Mouse (Mus musculus): ENCODE results near the gene Dlg2.

The Dlg2 gene

DNA sequence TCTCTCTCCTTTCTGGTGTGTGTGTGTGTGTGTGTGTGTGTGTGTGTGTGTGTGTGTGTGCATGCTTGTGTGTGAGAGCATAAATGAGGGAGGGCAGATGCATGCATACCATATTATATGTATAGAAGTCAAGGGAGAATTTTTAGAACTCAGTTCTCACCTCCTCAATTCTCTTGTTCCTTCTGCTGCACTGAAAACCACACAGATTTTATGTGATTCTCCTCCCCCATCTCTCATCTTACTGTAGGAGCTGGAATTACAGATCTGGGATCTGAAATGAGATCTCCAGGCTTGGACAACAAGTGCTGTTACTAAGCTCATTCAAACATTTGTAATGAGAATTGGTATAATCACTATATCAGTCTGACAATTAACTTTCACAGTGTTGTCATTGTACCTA lies 1081.1 kb downstream of the Dlg2 start:
- no peak for DNase-seq (ENCODE audit: extremely low spot score, low read depth, low spot score)

- no peak for DNase-seq (ENCODE audit: extremely low spot score, low read depth, low spot score)
Measured at GRCm38 (mm10) chr7:91567423-91567822, 1091.0 kb downstream of the Dlg2 start.

DNA sequence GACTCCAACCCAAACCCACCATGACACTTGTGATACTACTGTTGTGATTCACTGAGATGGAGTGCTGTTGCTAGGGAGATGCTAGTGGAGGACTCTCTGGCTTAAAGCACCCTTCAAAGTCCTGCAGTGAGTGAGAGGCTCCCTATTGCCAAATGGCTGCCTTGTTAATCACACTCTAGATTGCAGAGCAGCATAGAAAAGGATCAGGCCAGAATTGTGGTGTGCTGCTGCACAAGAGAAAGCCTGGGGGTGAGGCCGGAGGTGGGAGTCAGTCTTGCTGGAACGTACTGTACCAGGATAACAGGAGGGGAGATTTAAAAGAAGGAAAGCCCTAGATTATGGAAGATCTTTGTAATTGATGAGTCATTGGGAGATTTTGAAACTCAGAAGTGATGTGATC lies 1094.5 kb downstream of the Dlg2 start:
- no peak for DNase-seq (ENCODE audit: extremely low spot score, low read depth, low spot score)

DNA sequence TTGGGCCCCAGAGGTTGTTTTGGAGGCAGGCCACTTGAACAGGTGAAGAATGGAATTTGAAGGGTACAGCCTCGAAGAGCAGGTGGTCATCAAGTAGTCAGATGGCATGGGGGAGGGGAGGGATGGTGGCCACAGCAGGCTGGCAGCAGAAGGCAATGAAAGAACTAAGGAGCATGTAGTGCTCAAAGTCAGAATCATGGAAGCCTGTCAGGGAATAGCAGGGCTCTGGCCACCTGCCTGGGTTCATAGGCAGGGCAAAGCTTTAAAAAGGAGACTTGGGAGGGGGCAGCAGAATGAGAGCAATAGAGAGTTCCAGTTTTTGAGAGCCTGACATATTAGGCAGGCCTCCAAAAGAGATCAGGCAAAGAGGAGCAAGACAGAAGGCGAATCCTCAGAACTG lies 1096.2 kb downstream of the Dlg2 start:
- no peak for DNase-seq (ENCODE audit: extremely low spot score, low read depth, low spot score)

- no peak for DNase-seq (ENCODE audit: extremely low spot score, low read depth, low spot score)
Measured at GRCm38 (mm10) chr7:91573321-91573720, 1096.8 kb downstream of the Dlg2 start.

DNA sequence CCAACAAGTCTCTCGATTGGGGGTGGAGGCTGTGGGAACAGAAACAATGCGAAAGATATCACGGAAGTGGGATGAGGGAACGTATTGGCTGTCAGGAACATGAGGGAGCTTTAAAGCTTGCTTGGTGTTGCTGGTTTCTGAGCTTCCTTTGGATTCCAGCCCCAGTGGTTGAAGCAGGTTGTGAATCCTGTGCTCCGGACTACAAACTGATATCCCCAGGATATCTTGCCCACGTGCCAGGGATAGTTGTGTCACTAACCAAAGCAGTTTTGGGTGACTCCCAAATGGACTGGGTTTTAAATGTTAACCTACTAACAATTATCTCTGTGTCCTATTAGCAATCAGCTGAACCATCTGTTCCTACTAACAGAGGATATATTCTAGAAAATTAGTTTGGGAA lies 1099.7 kb downstream of the Dlg2 start:
- no peak for DNase-seq (ENCODE audit: extremely low spot score, low read depth, low spot score)

DNA sequence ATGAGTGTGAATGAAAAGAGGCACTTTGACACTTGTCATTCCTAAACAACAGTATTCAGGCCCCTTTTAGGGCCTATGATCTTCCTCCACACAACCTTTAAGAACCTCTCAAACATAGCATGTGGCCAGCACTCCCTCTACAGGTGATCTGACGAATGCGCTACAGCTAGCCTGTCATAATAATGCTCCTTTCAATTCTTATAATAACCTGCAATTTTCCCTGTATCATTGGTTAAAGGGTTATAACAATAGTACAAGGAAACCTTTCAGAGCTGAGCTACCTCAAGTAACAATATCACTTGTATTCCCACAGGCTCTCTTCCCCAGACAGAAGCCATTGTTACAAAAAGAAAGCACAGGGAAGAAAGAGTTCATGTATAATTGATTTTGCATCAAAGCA lies 1105.7 kb downstream of the Dlg2 start:
- DNase-seq (ENCODE audit: extremely low spot score, low read depth, low spot score) = no peak

DNA sequence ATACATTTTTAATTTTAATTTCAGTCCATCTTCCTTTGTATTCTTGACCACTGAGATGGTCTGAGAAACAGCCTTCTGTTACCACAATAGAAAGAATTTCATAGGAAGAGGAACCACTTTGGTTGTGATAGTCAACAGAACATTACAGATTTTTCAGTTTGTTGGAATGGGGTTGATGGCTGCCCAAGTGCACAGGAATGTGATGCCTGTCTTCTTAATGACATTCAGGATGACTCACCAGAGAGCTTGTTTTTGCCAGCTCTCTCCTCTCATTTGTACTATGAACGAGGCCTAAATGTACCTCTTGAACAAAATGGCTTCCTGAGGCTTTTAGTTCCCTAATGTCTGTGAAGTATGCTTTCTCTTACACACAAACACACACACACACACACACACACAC lies 1107.1 kb downstream of the Dlg2 start:
- DNase-seq (ENCODE audit: extremely low spot score, low read depth, low spot score) = no peak

DNA sequence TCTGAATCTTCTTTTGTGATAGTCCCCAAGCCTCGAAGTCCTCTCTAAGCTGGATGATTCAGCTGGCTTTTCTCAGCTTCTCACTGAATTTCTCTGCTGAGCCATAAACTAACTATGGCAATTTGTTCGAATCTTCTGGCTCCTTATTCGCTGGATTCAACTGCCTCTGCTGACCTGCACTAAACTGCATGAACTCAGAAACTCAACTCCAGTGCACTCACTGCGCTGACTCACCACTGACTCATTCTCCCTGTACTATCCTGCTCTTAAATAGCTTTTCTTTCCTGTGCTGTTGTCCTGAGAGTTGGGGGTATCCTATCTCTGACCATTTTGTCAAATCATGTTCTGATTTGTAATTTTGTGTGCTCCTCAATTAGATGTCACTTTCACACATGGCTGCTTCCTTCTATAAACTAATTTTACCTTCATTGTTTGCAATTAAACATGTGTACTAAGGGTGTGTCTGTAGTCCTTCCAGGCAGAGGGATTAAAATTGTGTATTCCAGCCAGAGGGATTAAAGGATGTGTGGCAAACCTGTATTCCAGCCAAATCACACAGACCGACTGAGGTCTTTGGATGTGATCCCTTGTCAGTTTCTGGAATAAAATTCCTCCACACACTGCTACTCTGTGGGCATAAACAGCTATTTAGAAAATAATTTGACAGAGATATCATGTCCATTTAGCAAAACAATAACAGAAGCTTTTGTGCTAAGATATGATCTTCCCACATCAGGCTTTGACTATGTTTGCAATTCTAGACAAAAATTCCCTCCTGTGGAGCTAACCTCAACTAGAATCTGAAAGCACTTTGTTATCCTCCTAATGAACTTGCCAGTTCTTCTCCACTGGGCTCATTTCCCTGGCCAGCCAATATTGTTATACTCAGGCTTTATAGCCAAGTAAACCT lies 1115.0 kb downstream of the Dlg2 start:
- DNase-seq (ENCODE audit: extremely low spot score, low read depth, low spot score) = no peak

DNA sequence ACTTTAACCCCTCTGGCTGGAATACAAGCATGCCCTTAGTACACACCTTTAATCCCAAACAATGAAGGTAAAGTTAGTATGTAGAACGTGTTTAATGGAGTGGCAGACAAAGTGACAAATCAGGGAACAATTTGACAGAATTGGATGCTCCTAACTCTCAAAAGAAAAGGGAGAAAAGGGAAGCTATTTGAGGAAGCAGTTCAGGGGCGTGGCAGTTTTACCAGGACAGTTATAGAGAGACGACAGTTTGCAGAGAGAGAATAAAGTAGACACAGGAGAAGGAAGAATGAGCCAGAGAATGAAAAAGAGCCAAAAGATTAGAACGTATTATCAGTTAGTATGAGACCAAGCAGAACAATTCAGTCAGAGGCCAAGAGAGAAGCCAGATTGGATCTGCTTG lies 1122.1 kb downstream of the Dlg2 start:
- no peak for DNase-seq (ENCODE audit: extremely low spot score, low read depth, low spot score)

DNA sequence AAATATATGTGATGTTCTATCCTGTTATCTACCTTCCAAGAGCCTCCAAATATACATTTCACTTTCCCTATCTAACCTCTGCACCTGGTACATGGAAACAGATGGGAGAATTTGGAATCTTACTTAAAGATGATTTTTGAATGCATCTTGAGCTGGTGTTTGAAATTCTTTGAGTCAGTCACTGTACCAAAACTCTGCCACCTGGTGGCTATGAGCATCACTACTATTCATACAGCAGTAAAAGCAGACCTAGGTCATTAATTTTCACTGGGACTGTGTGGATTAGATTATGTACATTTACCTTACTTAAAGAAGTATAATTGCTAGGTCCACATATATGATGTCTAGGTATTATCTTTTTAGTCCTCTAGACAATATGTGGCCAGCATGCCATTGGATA lies 1124.8 kb downstream of the Dlg2 start:
- no peak for DNase-seq (ENCODE audit: extremely low spot score, low read depth, low spot score)

- no peak for DNase-seq (ENCODE audit: extremely low spot score, low read depth, low spot score)
Measured at GRCm38 (mm10) chr7:91603561-91603960, 1127.1 kb downstream of the Dlg2 start.

DNA sequence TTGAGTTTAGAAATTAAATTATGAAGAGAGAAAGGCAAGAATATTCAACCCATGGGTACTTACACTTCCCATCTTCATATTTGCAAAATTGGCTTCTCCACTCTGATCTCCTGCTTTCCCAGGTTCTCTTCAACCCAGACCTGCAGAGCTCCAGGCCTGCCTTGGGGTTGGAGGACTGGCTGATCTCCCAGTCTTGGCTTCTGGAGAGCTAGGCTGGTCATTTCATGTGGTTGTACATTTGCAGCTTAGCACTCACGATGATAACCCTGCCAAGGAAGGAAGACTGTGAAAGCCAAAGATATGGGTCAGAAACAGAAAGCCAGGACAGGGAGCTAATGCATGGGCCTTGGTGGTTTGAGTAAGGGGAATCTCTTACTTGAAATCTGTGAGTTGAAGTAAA lies 1176.6 kb downstream of the Dlg2 start:
- no peak for DNase-seq (ENCODE audit: extremely low spot score, low read depth, low spot score)

- no peak for DNase-seq (ENCODE audit: extremely low spot score, low read depth, low spot score)
Measured at GRCm38 (mm10) chr7:91659498-91659897, 1183.0 kb downstream of the Dlg2 start.

DNA sequence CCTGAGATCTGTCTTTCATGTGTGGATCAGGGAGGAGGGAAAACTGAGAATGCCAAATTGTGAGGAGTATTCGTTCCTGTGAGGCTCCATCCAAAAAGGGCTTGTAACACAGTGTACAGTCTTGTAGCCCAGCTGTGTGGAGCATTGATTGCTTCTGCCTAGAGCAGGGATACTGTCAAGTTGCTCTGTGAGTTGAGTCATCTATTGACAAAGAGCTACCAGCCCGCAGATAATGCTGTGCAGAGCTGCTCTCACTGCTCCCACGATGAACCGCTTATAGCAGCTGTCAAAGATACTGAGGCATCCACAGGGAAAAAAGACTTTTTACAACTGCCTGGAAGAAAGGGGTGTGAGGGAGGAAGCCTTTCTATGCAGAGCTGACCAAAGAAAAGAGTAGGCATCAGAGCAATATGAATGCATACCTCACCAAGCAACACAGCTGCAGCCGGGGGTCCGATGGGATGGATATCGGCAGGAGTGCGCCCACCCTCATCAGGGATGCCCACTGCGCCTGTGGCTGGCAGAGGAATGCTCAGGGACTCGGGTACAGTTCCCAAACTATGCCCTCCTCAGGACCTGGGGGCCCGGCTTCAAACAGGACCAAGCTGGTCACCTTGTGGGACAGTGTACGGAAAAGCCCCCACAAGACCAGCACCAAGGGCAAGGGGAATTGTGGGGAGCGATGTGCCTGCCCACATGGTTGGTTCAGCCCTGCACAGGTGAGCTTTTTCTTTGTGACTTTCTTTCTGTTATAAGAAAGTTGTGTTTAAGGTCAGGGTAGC lies 1196.0 kb downstream of the Dlg2 start:
- no peak for DNase-seq (ENCODE audit: extremely low spot score, low read depth, low spot score)

GRCm38 (mm10) chr7:91674401-91674800 lies 1197.9 kb downstream of the Dlg2 start:
- DNase-seq (ENCODE audit: extremely low spot score, low read depth, low spot score) = no peak

- DNase-seq (ENCODE audit: extremely low spot score, low read depth, low spot score) = no peak
Measured at GRCm38 (mm10) chr7:91677934-91678333, 1201.5 kb downstream of the Dlg2 start.

DNA sequence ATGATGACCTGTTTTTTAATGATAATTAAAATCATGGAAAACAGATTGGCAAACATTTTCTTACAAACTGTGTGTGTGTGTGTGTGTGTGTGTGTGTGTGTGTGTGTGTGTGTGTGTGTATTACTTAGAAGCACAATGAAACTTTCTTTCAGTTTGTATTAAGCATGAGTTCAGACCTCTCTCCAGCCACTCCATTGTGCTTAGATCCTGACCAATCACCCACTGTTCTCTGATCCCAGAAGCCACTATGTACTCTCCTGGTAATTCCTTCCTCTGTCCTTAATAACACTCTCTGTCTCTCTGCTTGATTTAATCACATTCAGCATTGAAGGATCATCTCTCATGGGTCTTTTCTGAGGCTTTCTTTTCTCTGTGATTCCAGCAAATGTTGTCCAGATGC lies 1211.5 kb downstream of the Dlg2 start:
- no peak for DNase-seq (ENCODE audit: extremely low spot score, low read depth, low spot score)

DNA sequence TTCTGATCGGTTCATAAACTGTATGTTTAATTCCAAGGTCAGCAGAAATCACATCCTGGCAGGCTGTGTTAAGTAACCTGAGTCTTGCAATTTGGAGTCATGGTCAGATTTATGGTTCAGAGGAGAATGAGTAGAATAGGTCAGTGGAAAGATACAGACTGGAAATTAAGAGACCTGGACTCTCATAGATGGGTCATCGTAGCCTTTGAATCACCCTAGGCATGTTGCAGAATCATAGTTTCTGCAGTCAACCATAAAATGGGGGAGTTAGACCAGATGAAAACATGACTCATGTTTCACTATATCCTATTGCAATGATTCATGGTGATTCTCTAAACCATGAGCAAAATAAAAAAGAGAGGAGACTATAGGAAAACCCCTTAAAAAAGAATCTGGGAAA lies 1213.4 kb downstream of the Dlg2 start:
- no peak for DNase-seq (ENCODE audit: extremely low spot score, low read depth, low spot score)

DNA sequence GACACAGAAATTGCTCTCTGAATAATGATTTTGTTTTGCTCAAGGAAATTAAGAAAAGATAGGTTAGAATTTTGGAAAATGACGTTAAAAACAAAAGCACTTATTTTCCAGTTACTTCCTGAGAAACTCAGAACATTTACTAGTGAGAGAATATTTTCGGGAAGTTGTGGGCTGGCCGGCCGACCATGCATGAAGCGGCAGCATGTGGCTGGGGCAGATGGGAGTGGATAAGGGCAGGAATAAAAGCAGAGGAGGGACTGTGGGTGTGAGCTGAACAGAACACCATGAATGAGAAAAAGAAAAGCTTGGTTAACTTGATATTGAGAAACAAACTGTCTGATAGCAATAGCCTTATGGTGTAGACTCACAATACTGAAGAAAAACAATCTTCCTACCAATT lies 1233.4 kb downstream of the Dlg2 start:
- no peak for DNase-seq (ENCODE audit: extremely low spot score, low read depth, low spot score)

DNA sequence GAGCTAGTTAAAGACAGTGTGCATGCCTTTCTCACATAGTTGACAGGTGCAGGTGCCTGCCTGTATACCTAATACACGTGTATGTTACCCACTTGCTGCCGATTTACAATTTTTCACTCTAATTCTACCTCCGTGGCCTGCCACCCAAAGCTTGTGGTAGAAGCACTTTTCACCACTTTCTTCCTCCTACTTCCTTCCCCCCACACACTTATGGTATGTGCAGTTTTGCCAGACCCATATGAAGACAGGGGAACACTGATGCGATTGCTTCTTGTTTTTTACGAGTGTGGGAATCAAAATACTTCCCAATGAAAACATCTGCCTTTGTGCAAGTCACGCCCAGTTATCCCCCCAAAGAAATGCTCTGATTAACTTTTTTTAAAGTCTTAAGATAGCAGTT lies 1234.7 kb downstream of the Dlg2 start:
- no peak for DNase-seq (ENCODE audit: extremely low spot score, low read depth, low spot score)

DNA sequence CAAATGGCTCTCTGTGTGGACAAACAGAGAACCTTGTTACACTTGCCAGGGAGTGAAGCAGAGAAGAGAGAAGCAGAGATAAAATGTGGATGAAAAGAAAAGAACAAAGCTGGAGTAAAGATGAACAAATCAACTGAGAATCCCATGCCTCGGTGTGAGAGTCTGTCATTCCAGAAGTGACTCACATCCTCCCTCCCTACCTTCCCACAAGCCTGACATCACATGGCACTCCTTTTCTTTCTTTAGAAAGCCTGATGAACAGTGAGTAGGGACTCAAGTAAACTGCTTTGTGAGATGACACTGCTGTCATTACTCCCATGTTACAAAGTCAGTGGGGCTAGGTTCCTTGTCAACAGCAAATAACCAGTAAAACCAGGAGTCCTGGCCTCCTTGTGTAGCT lies 1239.3 kb downstream of the Dlg2 start:
- no peak for DNase-seq (ENCODE audit: extremely low spot score, low read depth, low spot score)

All from hindlimb bud, embryonic 11.5 days (tissue).